Mouse (Mus musculus) olfactory bulb, adult 2 months (tissue): Measurements from ENCODE around the gene Atg4d.

ENCODE experiments used
- CTCF ChIP-seq: fragments of 200-500 bp; IDR thresholded peaks from 2 replicates; pipeline ENCODE4 v1.5.1; 2012; ENCODE audit warnings: low read depth, mild to moderate bottlenecking, low read length, moderate library complexity; ENCODE audit not compliant: insufficient read depth
- POLR2A ChIP-seq: fragments of 200-500 bp; IDR thresholded peaks from 2 replicates; pipeline ENCODE4 v1.6.1; 2012; ENCODE audit warnings: mild to moderate bottlenecking, low read depth, low read length, moderate library complexity; ENCODE audit not compliant: insufficient read depth

DNA sequence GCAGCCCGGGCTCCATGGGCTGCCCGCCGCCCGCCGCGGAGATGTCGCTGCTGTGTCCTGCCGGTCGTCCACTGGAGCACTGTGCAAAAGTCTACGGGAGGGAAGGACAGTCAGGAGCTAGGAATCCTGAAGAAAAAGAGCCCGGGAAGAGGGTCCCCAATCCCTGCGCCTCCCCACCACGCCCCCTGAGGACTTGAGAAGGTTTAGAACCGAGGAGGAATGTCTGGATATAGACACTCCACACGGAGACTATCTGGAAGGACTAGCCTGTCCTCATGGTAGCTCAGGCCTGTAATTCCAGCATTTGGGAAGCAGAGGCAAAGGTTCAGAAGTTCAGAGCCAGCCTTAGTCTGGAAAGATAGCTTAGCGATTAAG lies 20.0 kb upstream of the Atg4d start:
- TF ChIP-seq POLR2A (no peak), CTCF (no peak)
